28 mouse cellular contexts compared by ENCODE assay signal in the genomic region with DNA sequence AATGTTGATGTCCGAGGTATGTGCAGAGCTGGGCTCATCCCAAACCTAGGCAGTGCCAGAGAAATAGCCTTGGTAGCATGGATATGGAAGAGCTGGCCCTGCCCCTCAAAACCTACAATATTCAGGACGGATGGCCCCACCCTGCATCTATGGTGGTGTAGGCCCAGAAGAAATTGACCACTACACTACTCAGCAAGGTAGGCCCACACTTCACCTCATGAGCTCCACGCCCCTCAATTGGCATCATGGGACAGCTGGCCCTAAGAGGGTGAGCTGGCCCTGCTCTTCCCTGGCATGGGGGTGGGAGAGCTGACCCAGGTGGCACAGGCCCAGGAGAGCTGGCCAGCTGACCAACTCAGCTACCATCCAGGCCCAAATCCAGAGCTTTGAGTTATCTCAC. TPM values are rescaled to one million over a fixed set of nuclear protein-coding genes. Genes with fewer than 3 reads are reported as not detected.
A peak's percentile ranks its signal among the peaks of the same experiment; 100 is the strongest.
DNase-seq lines count a peak whose midpoint lies in the region; ATAC-seq and TF ChIP-seq lines count a peak whose summit lies in the region.
"Had no signal": no experiment of that assay in that cellular context is flagged by ENCODE, and none has a peak within 500 bp of the region (broad histone marks: within the 10 kb centered on the region; RNA-seq: fewer than 3 reads in every experiment).

No protein-coding gene starts in this region.

- H3K4me3 ChIP-seq in embryonic facial prominence, embryonic 11.5 days (ENCODE audit: low read depth, low read length), result no peak overlapping the region
- H3K4me3 ChIP-seq in embryonic facial prominence, embryonic 10.5 days, result no peak overlapping the region
- H3K4me3 ChIP-seq in neural tube, embryonic 13.5 days, result no peak overlapping the region
- H3K4me3 ChIP-seq in left cerebral cortex, adult 2 months, result no peak overlapping the region
- no peak overlapping the region for H3K4me3 ChIP-seq in midbrain, embryonic 11.5 days (ENCODE audit: low read depth, low read length)
- H3K4me3 ChIP-seq: hindbrain, embryonic 10.5 days; layer of hippocampus, adult 2 months; limb, embryonic 12.5 days; liver, embryonic 12.5 days; megakaryocyte, embryonic 14.5 days; midbrain, embryonic 15.5 days had no signal

- H3K9me3 ChIP-seq in embryonic facial prominence, embryonic 11.5 days (replicated peaks; ENCODE audit: control insufficient read depth, low read length), result no peaks in the 10 kb centered on the region
- no peaks in the 10 kb centered on the region for H3K9me3 ChIP-seq in embryonic facial prominence, embryonic 10.5 days
- no peaks in the 10 kb centered on the region for H3K9me3 ChIP-seq in neural tube, embryonic 13.5 days
- H3K9me3 ChIP-seq in midbrain, embryonic 11.5 days (ENCODE audit: control insufficient read depth, low read length), result no peaks in the 10 kb centered on the region
- H3K9me3 ChIP-seq: G1E; hindbrain, embryonic 10.5 days; limb, embryonic 12.5 days; liver, embryonic 12.5 days; megakaryocyte, embryonic 14.5 days; midbrain, embryonic 15.5 days had no signal

- no peak overlapping the region for H3K27ac ChIP-seq in embryonic facial prominence, embryonic 11.5 days (replicated peaks; ENCODE audit: low read depth, low read length)
- no peak overlapping the region for H3K27ac ChIP-seq in embryonic facial prominence, embryonic 10.5 days (replicated peaks)
- H3K27ac ChIP-seq in neural tube, embryonic 13.5 days (replicated peaks), result no peak overlapping the region
- H3K27ac ChIP-seq in left cerebral cortex, adult 2 months, result no peak overlapping the region
- no peak overlapping the region for H3K27ac ChIP-seq in midbrain, embryonic 11.5 days (ENCODE audit: low read depth, low read length)
- H3K27ac ChIP-seq: hindbrain, embryonic 10.5 days; hindbrain, postnatal 0 days; layer of hippocampus, adult 2 months; limb, embryonic 12.5 days; liver, embryonic 12.5 days; midbrain, embryonic 15.5 days had no signal

- intact Hi-C loops in left cerebral cortex, adult 2 months (cut with DNase I), result no loop called here

- no peak for DNase-seq in embryonic facial prominence, embryonic 11.5 days (ENCODE audit: low spot score)
- no peak for DNase-seq in embryonic facial prominence, embryonic 10.5 days (ENCODE audit: low spot score)
- DNase-seq in neural tube, embryonic 10.5 days (ENCODE audit: extremely low spot score, low spot score), result no peak
- DNase-seq in cerebellum, postnatal 25 days, result peak; percentile 25 to 49
- no peak for DNase-seq in left cerebral cortex, adult 2 months (ENCODE audit: extremely low spot score in 1 of 2, low spot score in 2 of 2)
- DNase-seq in midbrain, embryonic 11.5 days (ENCODE audit: low spot score, missing footprints), result no peak
- DNase-seq: B cell, adult 2 months; heart, postnatal 10 days; kidney, adult 9 months; kidney, postnatal 25 days; layer of hippocampus, postnatal 36 days; lung, adult 2 months; right cerebral cortex, postnatal 4 days; thymus, postnatal 25 days had no signal

- H3K4me2 ChIP-seq in embryonic facial prominence, embryonic 11.5 days (ENCODE audit: low read depth, low read length), result no peak overlapping the region
- H3K4me2 ChIP-seq in neural tube, embryonic 13.5 days, result no peak overlapping the region
- H3K4me2 ChIP-seq in midbrain, embryonic 11.5 days, result no peak overlapping the region
- H3K4me2 ChIP-seq: heart, embryonic 11.5 days; limb, embryonic 12.5 days; liver, embryonic 12.5 days; midbrain, embryonic 15.5 days had no signal

- no peaks in the 10 kb centered on the region for H3K4me1 ChIP-seq in embryonic facial prominence, embryonic 11.5 days (ENCODE audit: control insufficient read depth, insufficient read depth, low read length)
- no peaks in the 10 kb centered on the region for H3K4me1 ChIP-seq in embryonic facial prominence, embryonic 10.5 days
- no peaks in the 10 kb centered on the region for H3K4me1 ChIP-seq in neural tube, embryonic 13.5 days (replicated peaks)
- no peaks in the 10 kb centered on the region for H3K4me1 ChIP-seq in midbrain, embryonic 11.5 days (ENCODE audit: control insufficient read depth, insufficient read depth, low read length)
- H3K4me1 ChIP-seq: hindbrain, embryonic 10.5 days; limb, embryonic 12.5 days; liver, embryonic 12.5 days; midbrain, embryonic 15.5 days had no signal

- H3K9ac ChIP-seq in embryonic facial prominence, embryonic 11.5 days (replicated peaks; ENCODE audit: low read length), result no peak overlapping the region
- no peak overlapping the region for H3K9ac ChIP-seq in neural tube, embryonic 13.5 days
- no peak overlapping the region for H3K9ac ChIP-seq in midbrain, embryonic 11.5 days (ENCODE audit: low read length)
- H3K9ac ChIP-seq: limb, embryonic 12.5 days; liver, embryonic 12.5 days; midbrain, embryonic 15.5 days had no signal

- no peak for TF ChIP-seq CTCF in left cerebral cortex, adult 2 months (IDR thresholded peaks at IDR 0.05)

- peak; percentile 52; the same call in 1 of the 2 replicates for ATAC-seq in embryonic facial prominence, embryonic 11.5 days (replicated peaks; ENCODE audit: insufficient number of reproducible peaks, low FRiP score, low TSS enrichment, low read depth)
- ATAC-seq in neural tube, embryonic 13.5 days (ENCODE audit: low read depth), result 0 out of 2 replicates have a peak, but pooled peaks have one; percentile 15
- ATAC-seq in midbrain, embryonic 11.5 days (ENCODE audit: low FRiP score), result no peak
- ATAC-seq: forebrain, embryonic 16.5 days; hindbrain, postnatal 0 days; intestine, embryonic 16.5 days; liver, embryonic 12.5 days; midbrain, embryonic 15.5 days; Patski had no signal

- no peaks in the 10 kb centered on the region for H3K36me3 ChIP-seq in embryonic facial prominence, embryonic 11.5 days (replicated peaks; ENCODE audit: control insufficient read depth, insufficient read depth, low read depth, low read length)
- peaks cover 24% of the 10 kb centered on the region for H3K36me3 ChIP-seq in embryonic facial prominence, embryonic 10.5 days (replicated peaks)
- H3K36me3 ChIP-seq in neural tube, embryonic 13.5 days, result no peaks in the 10 kb centered on the region
- H3K36me3 ChIP-seq in midbrain, embryonic 11.5 days (ENCODE audit: control insufficient read depth, insufficient read depth, low read length), result no peaks in the 10 kb centered on the region
- H3K36me3 ChIP-seq: midbrain, embryonic 15.5 days had no signal

- H3K27me3 ChIP-seq in embryonic facial prominence, embryonic 11.5 days (ENCODE audit: control insufficient read depth, insufficient read depth, low read length), result no peaks in the 10 kb centered on the region
- no peaks in the 10 kb centered on the region for H3K27me3 ChIP-seq in embryonic facial prominence, embryonic 10.5 days (replicated peaks; ENCODE audit: low read depth, poor library complexity, severe bottlenecking)
- H3K27me3 ChIP-seq in neural tube, embryonic 13.5 days, result no peaks in the 10 kb centered on the region
- no peaks in the 10 kb centered on the region for H3K27me3 ChIP-seq in midbrain, embryonic 11.5 days (ENCODE audit: control insufficient read depth, insufficient read depth, low read length)
- H3K27me3 ChIP-seq: CH12.LX; limb, embryonic 12.5 days; liver, embryonic 12.5 days; megakaryocyte, embryonic 14.5 days; midbrain, embryonic 15.5 days; Patski had no signal

- WGBS in embryonic facial prominence, embryonic 11.5 days, result 93% methylated on average over 3 of the region's 3 CpGs
- WGBS in embryonic facial prominence, embryonic 10.5 days, result 97% methylated on average over 3 of the region's 3 CpGs
- WGBS in neural tube, embryonic 13.5 days, result 97% methylated on average over 3 of the region's 3 CpGs
- WGBS in midbrain, embryonic 11.5 days, result 95% methylated on average over 3 of the region's 3 CpGs

RNA-seq across cellular contexts. Expression of a gene that starts 48.6 kb away (rescaled TPM):
- polyA plus RNA-seq in embryonic facial prominence, embryonic 11.5 days (2014; fragmentation: Nextera tagmentation; extraction: Ambion mirVana), result 34.8 and 41.5 TPM in 2 replicates
- polyA plus RNA-seq in embryonic facial prominence, embryonic 10.5 days (2016; fragmentation: Nextera tagmentation; extraction: Ambion mirVana), result 29.1 and 30.1 TPM in 2 replicates
- 35.0 and 38.3 TPM in 2 replicates for polyA plus RNA-seq in neural tube, embryonic 13.5 days (2015; fragmentation: Nextera tagmentation; extraction: Ambion mirVana)
- total RNA-seq in left cerebral cortex, adult 2 months (2021), result 10 to 100 TPM; 43.3 to 45.6 TPM
- polyA plus RNA-seq in midbrain, embryonic 11.5 days (2014; fragmentation: Nextera tagmentation; extraction: Ambion mirVana), result 33.8 and 38.5 TPM in 2 replicates

Comparison
In these comparisons a context has a peak if more than half of its experiments do, and no peak if none do; other contexts are left out.
1. DNase-seq: peak in cerebellum, postnatal 25 days (2 of 2); none in embryonic facial prominence, embryonic 11.5 days (single experiment), embryonic facial prominence, embryonic 10.5 days (single experiment), neural tube, embryonic 10.5 days (single experiment), left cerebral cortex, adult 2 months (0 of 2) and midbrain, embryonic 11.5 days (single experiment).